Mouse (Mus musculus) NIH3T3 (cell line): Measurements from ENCODE around the gene Adh4.
A peak's percentile ranks its signal among the peaks of the same experiment; 100 is the strongest.
"Not testable (repeated sequence)": the region's sequence is repeated elsewhere in the genome, so short reads cannot be mapped to it uniquely, and the experiment has no call there.

ENCODE experiments used
- DNase-seq: peaks from one replicate; pipeline ENCODE4 v3.0.0-alpha.2; 2012; ENCODE audit warnings: low read depth

Adh4 gene

GRCm38 (mm10) chr3:138415121-138415690, at the start of gene Adh4:
Adh4 (plus strand) TSS chr3:138415466.
- DNase-seq, result no peak

GRCm38 (mm10) chr3:138366181-138366580, 49.1 kb upstream of the Adh4 start:
- DNase-seq, result no peak

GRCm38 (mm10) chr3:138369546-138369945, 45.7 kb upstream of the Adh4 start:
- no peak for DNase-seq

GRCm38 (mm10) chr3:138370289-138370688, 45.0 kb upstream of the Adh4 start:
- not testable (repeated sequence) for DNase-seq

DNA sequence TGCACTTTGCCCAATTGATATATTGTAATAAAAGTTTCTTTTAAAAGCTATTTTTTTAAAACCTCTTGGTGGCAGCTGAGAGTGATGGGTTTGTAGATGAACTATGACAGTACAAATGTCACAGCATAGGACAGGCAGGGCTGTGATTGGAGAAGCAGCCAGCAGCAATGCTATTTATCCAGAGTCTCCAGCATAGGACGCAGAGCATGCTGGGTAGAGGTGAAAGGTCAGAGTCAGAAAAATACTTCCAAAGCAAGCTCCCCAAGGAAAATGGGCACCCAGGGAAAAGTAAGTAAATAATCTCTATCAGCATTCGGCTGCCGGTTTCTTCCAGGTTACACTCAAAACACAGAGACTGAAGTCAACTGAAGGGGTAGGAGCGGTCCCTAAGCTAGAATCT, 41.3 kb upstream of the Adh4 start:
- DNase-seq, result no peak

DNA sequence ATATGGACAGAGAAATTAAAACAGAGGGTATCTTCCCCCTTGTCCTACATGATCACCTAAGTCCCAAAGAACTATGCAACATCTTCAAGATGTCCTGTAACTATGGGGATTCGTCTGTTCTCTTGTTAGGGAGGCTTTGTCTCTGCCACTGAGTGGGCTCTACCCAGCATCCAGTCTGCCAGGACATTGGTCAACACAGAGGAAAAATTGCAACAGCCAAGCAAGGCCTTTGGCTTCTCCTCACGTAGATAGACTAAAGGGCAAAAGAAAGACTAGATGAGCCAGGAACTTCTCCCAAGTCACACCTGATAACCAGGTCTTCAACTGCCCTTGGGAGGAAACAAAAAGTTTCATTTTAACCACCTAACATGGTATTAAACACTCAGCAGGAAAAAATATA, 40.1 kb upstream of the Adh4 start:
- no peak for DNase-seq

- no peak for DNase-seq
Measured at GRCm38 (mm10) chr3:138381133-138381532, 34.1 kb upstream of the Adh4 start.

- DNase-seq, result no peak
Measured at GRCm38 (mm10) chr3:138387155-138387554, 28.1 kb upstream of the Adh4 start.

GRCm38 (mm10) chr3:138404872-138405271, 10.4 kb upstream of the Adh4 start:
- DNase-seq, result no peak

DNA sequence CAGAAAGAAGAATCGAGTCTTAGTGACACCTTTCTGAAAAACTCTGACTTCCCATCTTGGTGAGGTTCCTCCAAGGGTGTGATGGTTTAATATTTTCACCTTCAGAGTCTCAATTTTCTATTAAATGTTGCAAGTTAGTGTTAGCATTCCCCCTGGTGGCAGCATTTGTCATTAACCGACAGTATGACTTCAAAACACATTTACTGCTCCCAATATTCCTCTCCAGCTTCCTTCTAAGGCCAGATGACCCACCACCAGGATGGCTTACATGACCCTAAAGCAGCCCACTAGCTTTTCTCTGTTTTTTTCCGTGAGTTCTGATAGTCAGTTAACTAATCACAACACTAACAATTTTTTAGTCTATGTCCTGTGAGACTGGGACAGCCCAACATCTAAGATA, 9.9 kb upstream of the Adh4 start:
- DNase-seq, result peak; percentile 81

GRCm38 (mm10) chr3:138405840-138406239, 9.4 kb upstream of the Adh4 start:
- DNase-seq, result no peak

- DNase-seq, result no peak
Measured at GRCm38 (mm10) chr3:138407920-138408319, 7.3 kb upstream of the Adh4 start.

DNA sequence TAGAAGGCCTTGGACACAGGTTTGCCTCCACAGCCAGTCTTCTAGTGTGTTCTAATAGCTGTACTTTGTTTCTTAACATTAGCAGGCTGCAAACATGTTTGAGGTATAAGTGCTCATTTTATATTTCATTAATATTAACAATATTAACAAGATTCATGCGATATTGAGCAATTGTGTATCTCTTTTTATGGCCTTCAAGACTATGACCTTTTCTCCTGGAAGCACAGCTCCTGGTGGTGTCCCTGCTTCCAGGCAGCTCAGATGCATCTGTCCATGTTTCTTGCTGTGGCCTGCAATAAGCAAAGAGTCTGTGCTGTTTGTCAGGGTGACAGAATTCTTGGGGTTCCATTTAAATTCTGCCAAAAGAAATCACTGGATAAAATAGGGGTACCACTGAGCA, 5.7 kb upstream of the Adh4 start:
- DNase-seq, result no peak

DNA sequence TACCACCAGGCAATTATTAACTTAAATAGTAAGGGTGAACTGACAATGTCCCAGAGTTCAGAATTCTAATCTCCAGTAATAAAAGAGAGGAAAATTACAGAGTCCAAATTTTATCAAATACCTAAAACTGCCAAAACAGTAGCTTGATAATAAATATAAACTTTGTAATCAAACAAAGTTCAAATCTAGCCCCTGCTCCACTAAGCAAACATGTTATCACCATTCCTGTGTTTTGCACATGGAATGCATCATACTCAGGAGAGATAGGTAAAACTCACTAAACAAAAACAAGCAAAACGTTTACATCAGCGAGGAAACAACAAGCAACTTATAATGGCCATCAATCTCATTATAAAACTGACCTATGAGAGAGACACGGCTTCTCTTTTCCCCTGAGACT, 5.1 kb upstream of the Adh4 start:
- no peak for DNase-seq

GRCm38 (mm10) chr3:138419369-138419768, 4.1 kb downstream of the Adh4 start:
- DNase-seq, result no peak

DNA sequence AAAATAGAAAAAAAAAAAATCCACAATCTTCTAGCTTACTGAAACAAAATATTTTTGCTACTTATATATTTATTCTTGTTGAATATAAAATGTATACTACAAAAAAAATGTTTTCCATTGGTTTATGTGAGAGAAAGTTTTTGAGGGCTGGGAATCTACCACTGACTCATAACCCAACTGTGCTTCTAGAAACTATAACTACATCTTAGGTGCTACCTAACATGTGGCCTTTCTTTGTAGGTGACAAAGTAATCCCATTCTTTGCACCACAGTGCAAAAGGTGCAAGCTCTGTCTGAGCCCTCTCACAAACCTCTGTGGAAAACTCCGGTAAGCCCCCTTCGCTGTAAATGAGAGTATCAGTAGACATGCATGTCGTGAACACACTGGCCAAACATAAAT, 5.1 kb downstream of the Adh4 start:
- DNase-seq, result no peak

DNA sequence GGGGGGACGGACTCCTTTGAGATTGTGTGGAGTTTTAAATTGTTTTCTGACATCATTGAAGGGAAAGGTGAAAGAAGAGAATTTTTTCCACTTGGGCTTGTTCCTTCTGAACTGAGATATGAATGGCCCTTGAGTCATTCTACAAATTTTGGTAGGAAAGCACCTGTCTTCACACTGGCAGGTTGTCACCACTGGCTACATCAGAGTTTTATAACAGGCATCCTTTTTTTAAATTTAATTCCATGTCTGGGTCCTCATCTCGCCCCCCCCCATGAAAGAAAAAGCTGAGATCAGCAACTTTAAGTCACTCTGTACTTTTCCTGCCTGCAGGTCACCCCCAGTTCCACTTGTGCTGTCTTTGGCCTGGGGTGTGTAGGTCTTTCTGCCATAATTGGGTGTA, 8.4 kb downstream of the Adh4 start:
- DNase-seq, result no peak

DNA sequence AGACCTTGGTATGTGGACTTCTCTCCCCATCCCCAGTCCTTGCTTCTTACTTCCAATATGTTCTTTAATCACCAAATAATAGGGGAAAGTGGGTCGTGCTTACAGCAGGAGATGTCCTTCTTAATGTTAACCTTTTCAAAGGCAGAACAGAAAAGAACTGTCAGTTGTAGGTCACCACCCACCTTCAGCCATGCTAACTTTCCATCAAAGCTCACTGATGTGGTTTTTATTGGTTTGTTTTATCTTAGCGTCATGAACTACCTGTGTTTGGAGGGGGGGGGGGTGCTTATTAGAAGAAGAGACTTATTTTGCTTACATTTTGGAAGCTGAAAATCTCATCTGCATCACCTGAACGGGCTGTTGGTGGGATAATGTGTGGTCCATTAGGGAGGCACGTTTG, 9.0 kb downstream of the Adh4 start:
- no peak for DNase-seq

GRCm38 (mm10) chr3:138430360-138430976, 15.2 kb downstream of the Adh4 start:
- peak; percentile 13 for DNase-seq

- peak; percentile 73 for DNase-seq
Measured at GRCm38 (mm10) chr3:138431835-138432234, 16.6 kb downstream of the Adh4 start.

- no peak for DNase-seq
Measured at GRCm38 (mm10) chr3:138438716-138439115, 23.4 kb downstream of the Adh4 start.

- DNase-seq, result no peak
Measured at GRCm38 (mm10) chr3:138442203-138442602, 26.9 kb downstream of the Adh4 start.

DNA sequence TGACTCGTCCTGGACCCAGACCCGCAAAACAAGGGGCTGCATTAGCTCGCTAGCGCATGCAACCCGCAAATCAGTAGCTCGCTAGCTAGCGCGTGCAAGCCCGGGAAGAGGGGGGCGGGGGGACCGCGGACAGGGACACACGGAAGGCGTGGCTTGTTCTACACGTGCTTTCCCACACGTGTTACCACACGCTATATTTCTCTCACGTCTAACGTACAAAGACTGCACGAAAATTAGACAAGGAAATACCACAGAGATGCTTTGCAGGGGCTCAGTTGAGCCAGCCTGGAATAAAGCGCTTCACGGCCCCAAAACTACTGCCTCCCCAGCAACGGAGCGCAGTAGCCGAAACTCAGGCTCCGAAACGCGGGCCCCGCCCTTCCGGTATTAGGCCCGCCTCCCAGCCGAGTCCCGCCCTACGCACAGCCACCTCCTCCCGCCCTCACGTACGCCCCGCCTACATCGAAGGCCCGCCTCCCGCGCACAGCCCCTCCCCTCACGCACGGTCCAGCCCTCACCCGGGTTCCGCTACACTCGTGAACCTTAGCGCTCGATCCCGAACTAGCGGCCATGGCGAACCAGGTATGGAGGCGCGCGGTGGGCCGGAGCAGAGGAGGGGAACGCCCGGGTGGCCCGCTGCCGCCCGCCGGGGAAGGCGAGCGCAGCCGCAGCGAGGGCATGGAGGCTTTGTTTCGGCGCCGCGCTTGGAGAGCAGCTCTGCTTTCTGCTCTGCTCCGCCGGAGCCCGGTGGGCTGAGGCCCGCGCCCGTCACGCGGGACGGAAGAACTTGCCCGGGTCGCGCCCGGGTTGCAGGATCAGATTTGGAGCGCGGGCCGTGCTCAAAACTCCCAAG, 27.6 kb downstream of the Adh4 start, which contains the start of gene Adh5:
Adh5 (plus strand) TSS at position 482 of the 853 bp plus-strand sequence.
- DNase-seq, result peak; percentile 97
